Mouse (Mus musculus) neural tube, embryonic 13.5 days (tissue): ENCODE measurements around the gene Rbfox1. TPM values are rescaled to one million over a fixed set of nuclear protein-coding genes. Genes with fewer than 3 reads are reported as not detected.

Source experiments
- ATAC-seq: fragments of 200-750 bp; cut with Nextera tagmentation; 2 replicates; pipeline ENCODE4 v1.8.0; 2017; ENCODE audit warnings: low read depth, mild to moderate bottlenecking, moderate TSS enrichment, moderate library complexity
- H3K27ac ChIP-seq: fragments of 300-500 bp; sonication (generic); replicated peaks from 2 replicates; pipeline ENCODE4 v1.5.1; 2015; ENCODE audit warnings: moderate library complexity, mild to moderate bottlenecking, inconsistent platforms
- H3K27me3 ChIP-seq: fragments of 300-500 bp; sonication (generic); 2 replicates; pipeline ENCODE4 v1.6.1; 2015; ENCODE audit warnings: mild to moderate bottlenecking, inconsistent platforms
- H3K36me3 ChIP-seq: fragments of 300-500 bp; sonication (generic); 2 replicates; pipeline ENCODE4 v1.6.1; 2015; ENCODE audit warnings: mild to moderate bottlenecking, inconsistent platforms
- H3K4me1 ChIP-seq: fragments of 300-500 bp; sonication (generic); replicated peaks from 2 replicates; pipeline ENCODE4 v1.6.1; 2015; ENCODE audit warnings: inconsistent platforms
- H3K4me2 ChIP-seq: fragments of 300-500 bp; sonication (generic); 2 replicates; pipeline ENCODE4 v1.6.1; 2015; ENCODE audit warnings: inconsistent platforms, mild to moderate bottlenecking, moderate library complexity
- H3K4me3 ChIP-seq: fragments of 300-500 bp; sonication (generic); 2 replicates; pipeline ENCODE4 v1.5.1; 2015; ENCODE audit warnings: mild to moderate bottlenecking, inconsistent platforms
- H3K9ac ChIP-seq: fragments of 300-500 bp; sonication (generic); 2 replicates; pipeline ENCODE4 v1.6.1; 2015; ENCODE audit warnings: moderate library complexity, mild to moderate bottlenecking, inconsistent platforms
- H3K9me3 ChIP-seq: fragments of 300-500 bp; sonication (generic); 2 replicates; pipeline ENCODE4 v1.6.1; 2016; ENCODE audit warnings: inconsistent platforms
- WGBS: fragments of 180-500 bp; shearing (Covaris S2); methylation state at CpG from one replicate; pipeline ENCODE4 v1.1.7; 2015; 5-methylcytosine and 5-hydroxymethylcytosine counted together
- polyA plus RNA-seq: library from polyadenylated mRNA; unstranded; fragments of >200 nt; fragmentation: Nextera tagmentation; extraction: Ambion mirVana; gene quantifications from 2 replicates; pipeline ENCODE4 v1.2.1, GENCODE M21; 2015

Rbfox1 gene
- polyA plus RNA-seq, 1 experiment from 2014 or later, result 229 TPM

- 16% methylated on average over 9 of the region's 9 CpGs for WGBS
- Histone ChIP-seq H3K9ac (peak overlapping the region; percentile 70), H3K4me1 (peaks cover 23% of the 10 kb centered on the region), H3K9me3 (no peaks in the 10 kb centered on the region), H3K27ac (peak overlapping the region; percentile 87), H3K27me3 (peaks cover 24% of the 10 kb centered on the region), H3K4me2 (peak overlapping the region; percentile 70), H3K36me3 (no peaks in the 10 kb centered on the region), H3K4me3 (peak overlapping the region; percentile 47)
- ATAC-seq, result peak; percentile 60
These were observed 462.9 kb downstream of the Rbfox1 start for GRCm38 (mm10) chr16:6348103-6348502.

- ATAC-seq, result peak; percentile 92
- H3K9me3 ChIP-seq, result no peaks in the 10 kb centered on the region
- WGBS, result under 1% methylated on average over 41 of the region's 41 CpGs
- H3K4me3 ChIP-seq, result peak overlapping the region; percentile 47
- peaks cover 26% of the 10 kb centered on the region for H3K4me1 ChIP-seq
- peak overlapping the region; percentile 70 for H3K4me2 ChIP-seq
- no peaks in the 10 kb centered on the region for H3K36me3 ChIP-seq
- peaks cover 24% of the 10 kb centered on the region for H3K27me3 ChIP-seq
- H3K9ac ChIP-seq, result peak overlapping the region; percentile 70
- peak overlapping the region; percentile 87 for H3K27ac ChIP-seq
These were observed 463.6 kb downstream of the Rbfox1 start for GRCm38 (mm10) chr16:6348581-6349241.

- Histone ChIP-seq H3K9ac (peak overlapping the region; percentile 70), H3K4me2 (peak overlapping the region; percentile 70), H3K36me3 (no peaks in the 10 kb centered on the region), H3K4me3 (peak overlapping the region; percentile 47), H3K9me3 (no peaks in the 10 kb centered on the region), H3K27ac (peak overlapping the region; percentile 87), H3K27me3 (peaks cover 24% of the 10 kb centered on the region), H3K4me1 (peaks cover 26% of the 10 kb centered on the region)
- WGBS, result 23% methylated on average over 16 of the region's 16 CpGs
- no peak for ATAC-seq
These were observed 464.2 kb downstream of the Rbfox1 start for GRCm38 (mm10) chr16:6349381-6349780.

- H3K9ac ChIP-seq, result peak overlapping the region; percentile 70; the same call in 1 of the 2 replicates
- no peaks in the 10 kb centered on the region for H3K36me3 ChIP-seq
- H3K27me3 ChIP-seq, result peaks cover 24% of the 10 kb centered on the region
- ATAC-seq, result no peak
- H3K27ac ChIP-seq, result no peak overlapping the region
- H3K4me1 ChIP-seq, result peaks cover 26% of the 10 kb centered on the region
- peak overlapping the region; percentile 70 for H3K4me2 ChIP-seq
- no peaks in the 10 kb centered on the region for H3K9me3 ChIP-seq
- 82% methylated on average over 11 of the region's 11 CpGs for WGBS
- peak overlapping the region; percentile 47 for H3K4me3 ChIP-seq
These were observed 465.1 kb downstream of the Rbfox1 start for GRCm38 (mm10) chr16:6350256-6350655.

- no peak for ATAC-seq
- no peak overlapping the region for H3K27ac ChIP-seq
- H3K4me2 ChIP-seq, result no peak overlapping the region
- 73% methylated on average over 5 of the region's 5 CpGs for WGBS
- no peak overlapping the region for H3K9ac ChIP-seq
- H3K27me3 ChIP-seq, result peaks cover 18% of the 10 kb centered on the region
- no peaks in the 10 kb centered on the region for H3K36me3 ChIP-seq
- no peaks in the 10 kb centered on the region for H3K9me3 ChIP-seq
- H3K4me3 ChIP-seq, result no peak overlapping the region
- peaks cover 20% of the 10 kb centered on the region for H3K4me1 ChIP-seq
These were observed 468.0 kb downstream of the Rbfox1 start for GRCm38 (mm10) chr16:6353191-6353590.

GRCm38 (mm10) chr16:6356931-6357330 lies 471.8 kb downstream of the Rbfox1 start:
- Histone ChIP-seq H3K4me1 (0 out of 2 replicates have a peak, but pooled peaks cover 3% of the 10 kb centered on the region), H3K4me2 (no peak overlapping the region), H3K27ac (no peak overlapping the region), H3K36me3 (no peaks in the 10 kb centered on the region), H3K9ac (no peak overlapping the region), H3K27me3 (no peaks in the 10 kb centered on the region), H3K4me3 (no peak overlapping the region), H3K9me3 (no peaks in the 10 kb centered on the region)
- no peak for ATAC-seq
- 74% methylated on average over 3 of the region's 3 CpGs for WGBS

GRCm38 (mm10) chr16:6365793-6366192 lies 480.6 kb downstream of the Rbfox1 start:
- Histone ChIP-seq H3K9me3 (no peaks in the 10 kb centered on the region), H3K4me1 (no peaks in the 10 kb centered on the region), H3K9ac (no peak overlapping the region), H3K4me2 (no peak overlapping the region), H3K4me3 (no peak overlapping the region), H3K36me3 (no peaks in the 10 kb centered on the region), H3K27ac (no peak overlapping the region), H3K27me3 (no peaks in the 10 kb centered on the region)
- 83% methylated on average over 2 of the region's 2 CpGs for WGBS
- ATAC-seq, result no peak

- no peak overlapping the region for H3K4me3 ChIP-seq
- no peaks in the 10 kb centered on the region for H3K36me3 ChIP-seq
- H3K27me3 ChIP-seq, result no peaks in the 10 kb centered on the region
- no peaks in the 10 kb centered on the region for H3K4me1 ChIP-seq
- WGBS, result 81% methylated on average over 6 of the region's 6 CpGs
- no peak for ATAC-seq
- H3K4me2 ChIP-seq, result no peak overlapping the region
- no peaks in the 10 kb centered on the region for H3K9me3 ChIP-seq
- H3K27ac ChIP-seq, result no peak overlapping the region
- H3K9ac ChIP-seq, result no peak overlapping the region
These were observed 481.5 kb downstream of the Rbfox1 start for GRCm38 (mm10) chr16:6366649-6367048.

- ATAC-seq, result no peak
- 93% methylated on average over 3 of the region's 3 CpGs for WGBS
- Histone ChIP-seq H3K9ac (no peak overlapping the region), H3K9me3 (no peaks in the 10 kb centered on the region), H3K4me2 (no peak overlapping the region), H3K27ac (peak overlapping the region; percentile 61; the same call in 1 of the 2 replicates), H3K27me3 (no peaks in the 10 kb centered on the region), H3K4me3 (no peak overlapping the region), H3K4me1 (peaks cover 24% of the 10 kb centered on the region), H3K36me3 (no peaks in the 10 kb centered on the region)
These were observed 495.8 kb downstream of the Rbfox1 start for GRCm38 (mm10) chr16:6380924-6381323.

GRCm38 (mm10) chr16:6381572-6381971 lies 496.4 kb downstream of the Rbfox1 start:
- peak; percentile 19; the same call in 1 of the 2 replicates for ATAC-seq
- Histone ChIP-seq H3K27me3 (no peaks in the 10 kb centered on the region), H3K9me3 (no peaks in the 10 kb centered on the region), H3K4me3 (no peak overlapping the region), H3K27ac (peak overlapping the region; percentile 61; the same call in 1 of the 2 replicates), H3K9ac (peak overlapping the region; percentile 5; the same call in 1 of the 2 replicates), H3K4me2 (no peak overlapping the region), H3K4me1 (peaks cover 24% of the 10 kb centered on the region), H3K36me3 (no peaks in the 10 kb centered on the region)
- WGBS, result 45% methylated on average over 2 of the region's 2 CpGs

GRCm38 (mm10) chr16:6382712-6383111 lies 497.6 kb downstream of the Rbfox1 start:
- Histone ChIP-seq H3K4me3 (no peak overlapping the region), H3K4me2 (no peak overlapping the region), H3K4me1 (peaks cover 24% of the 10 kb centered on the region), H3K9ac (no peak overlapping the region), H3K36me3 (no peaks in the 10 kb centered on the region), H3K9me3 (no peaks in the 10 kb centered on the region), H3K27ac (no peak overlapping the region), H3K27me3 (no peaks in the 10 kb centered on the region)
- no peak for ATAC-seq
- WGBS, result 82% methylated on average over 5 of the region's 5 CpGs

GRCm38 (mm10) chr16:6390278-6390930 lies 505.2 kb downstream of the Rbfox1 start:
- WGBS, result 92% methylated on average over 6 of the region's 6 CpGs
- H3K27ac ChIP-seq, result no peak overlapping the region
- no peaks in the 10 kb centered on the region for H3K36me3 ChIP-seq
- H3K9me3 ChIP-seq, result no peaks in the 10 kb centered on the region
- no peak overlapping the region for H3K4me2 ChIP-seq
- H3K4me1 ChIP-seq, result no peaks in the 10 kb centered on the region
- H3K4me3 ChIP-seq, result no peak overlapping the region
- no peak for ATAC-seq
- no peaks in the 10 kb centered on the region for H3K27me3 ChIP-seq
- no peak overlapping the region for H3K9ac ChIP-seq
